Mouse (Mus musculus) G1E (cell line): ENCODE data around the gene Xkr7.

Experiments used
- CTCF ChIP-seq: IDR thresholded peaks from 2 replicates; pipeline ENCODE4 v1.5.1; 2012; ENCODE audit warnings: low read depth, low read length, inconsistent platforms, mixed read lengths
- GATA2 ChIP-seq: IDR thresholded peaks from 2 replicates; pipeline ENCODE4 v1.6.1; 2012; ENCODE audit warnings: low read depth, low read length, inconsistent platforms, borderline replicate concordance

DNA sequence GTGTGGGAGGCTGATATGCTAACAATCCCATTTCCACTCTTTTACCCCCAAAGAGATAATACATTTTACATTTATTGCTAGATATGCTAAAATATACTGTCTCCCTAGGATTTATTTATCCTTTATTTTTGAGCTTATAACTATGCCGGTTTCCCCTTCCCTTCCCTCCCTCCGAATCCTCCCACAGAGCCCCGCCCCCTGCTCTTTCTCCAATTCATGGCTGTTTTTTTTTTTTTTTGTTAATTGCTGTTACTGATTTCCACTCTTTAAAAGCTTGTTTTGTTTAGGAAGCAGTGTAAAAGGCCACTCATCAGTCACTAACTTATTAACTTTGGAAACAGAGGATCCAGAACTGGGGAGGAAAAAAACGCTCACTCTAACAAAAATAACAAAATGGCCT is 34.6 kb upstream of the Xkr7 start:
- TF ChIP-seq CTCF (no peak), GATA2 (no peak)
